Mouse (Mus musculus) heart, adult 2 months (tissue): ENCODE data around the gene Ank3. TPM values are rescaled to one million over a fixed set of nuclear protein-coding genes. Genes with fewer than 3 reads are reported as not detected.
A peak's percentile ranks its signal among the peaks of the same experiment; 100 is the strongest.

Experiments
- DNase-seq, 2 experiments: peaks; one replicate each; pipeline ENCODE4 v3.0.0; 2021
- H3K27ac ChIP-seq: fragments of 200-600 bp; 2 replicates; pipeline ENCODE4 v1.8.1; 2022
- H3K27me3 ChIP-seq: fragments of 200-500 bp; 2 replicates; pipeline ENCODE4 v1.6.1; 2012; ENCODE audit warnings: mild to moderate bottlenecking, low read length, inconsistent platforms, mixed read lengths; ENCODE audit not compliant: control insufficient read depth, insufficient read depth
- H3K36me3 ChIP-seq: fragments of 200-500 bp; 2 replicates; pipeline ENCODE4 v1.6.1; 2012; ENCODE audit warnings: low read length, inconsistent platforms; ENCODE audit not compliant: control insufficient read depth, insufficient read depth
- H3K4me1 ChIP-seq: fragments of 200-500 bp; 2 replicates; pipeline ENCODE4 v1.6.1; 2011; ENCODE audit warnings: low read length; ENCODE audit not compliant: control insufficient read depth, insufficient read depth
- H3K4me3 ChIP-seq: fragments of 200-600 bp; 2 replicates; pipeline ENCODE4 v1.8.1; 2022
- H3K79me2 ChIP-seq: fragments of 200-500 bp; replicated peaks from 2 replicates; pipeline ENCODE4 v1.6.1; 2012; ENCODE audit warnings: mild to moderate bottlenecking, inconsistent platforms, low read length, moderate library complexity, mixed read lengths; ENCODE audit not compliant: control insufficient read depth, insufficient read depth
- H3K9ac ChIP-seq: fragments of 200-500 bp; 2 replicates; pipeline ENCODE4 v1.6.1; 2012; ENCODE audit warnings: low read depth, mild to moderate bottlenecking, control low read depth, inconsistent platforms, low read length, mixed read lengths
- CTCF ChIP-seq: fragments of 200-600 bp; IDR thresholded peaks from 2 replicates; pipeline ENCODE4 v1.8.1; 2022; ENCODE audit warnings: antibody characterized with exemption, mild to moderate bottlenecking, moderate library complexity
- EP300 ChIP-seq: fragments of 200-500 bp; IDR thresholded peaks from 2 replicates; pipeline ENCODE4 v1.6.1; 2011; ENCODE audit warnings: low read depth, low read length, control low read depth; ENCODE audit not compliant: insufficient read depth
- POLR2A ChIP-seq: fragments of 200-500 bp; IDR thresholded peaks from 2 replicates; pipeline ENCODE4 v1.6.1; 2011; ENCODE audit warnings: mild to moderate bottlenecking, low read depth, low read length, control low read depth; ENCODE audit not compliant: insufficient read depth
- WGBS: fragments of 180-500 bp; shearing (Covaris S2); methylation state at CpG from one replicate; pipeline ENCODE4 v1.1.7; 2018; 5-methylcytosine and 5-hydroxymethylcytosine counted together
- intact Hi-C: fragments of 180-260 bp; cut with DNase I; formaldehyde crosslinking; loops from one replicate; pipeline ENCODE4 v1.15.1; 2025
- polyA plus RNA-seq: library from polyadenylated mRNA; depleted of rRNA; stranded (reverse); fragments of >200 nt; gene quantifications from 2 replicates; pipeline ENCODE4 v1.2.3, GENCODE M21; 2012
- total RNA-seq, 2 experiments: library from RNA; stranded (reverse); gene quantifications; 2 replicates each; pipeline ENCODE4 v1.2.3; 2021

Ank3 gene
- total and polyA plus RNA-seq, 3 experiments, result 16.8 to 80.3 (median 64.6) TPM

GRCm38 (mm10) chr10:69594186-69595131 lies 195.9 kb downstream of the Ank3 start:
- no peak overlapping the region for H3K4me3 ChIP-seq
- TF ChIP-seq EP300, result no peak
- TF ChIP-seq POLR2A, result no peak
- no peak for TF ChIP-seq CTCF
- intact Hi-C loops, result no loop called here
- peaks cover 2% of the 10 kb centered on the region; the same call in 1 of the 2 replicates for H3K36me3 ChIP-seq
- H3K79me2 ChIP-seq, result peaks cover 2% of the 10 kb centered on the region
- no peak overlapping the region for H3K27ac ChIP-seq
- WGBS, result 24% methylated on average over 15 of the region's 15 CpGs
- H3K4me1 ChIP-seq, result peaks cover 3% of the 10 kb centered on the region; the same call in 1 of the 2 replicates
- H3K27me3 ChIP-seq, result no peaks in the 10 kb centered on the region
- no peak overlapping the region for H3K9ac ChIP-seq
- DNase-seq, result peak; percentile 72 to 79

GRCm38 (mm10) chr10:69595487-69595886 lies 196.9 kb downstream of the Ank3 start:
- H3K9ac ChIP-seq, result no peak overlapping the region
- peaks cover 2% of the 10 kb centered on the region; the same call in 1 of the 2 replicates for H3K36me3 ChIP-seq
- TF ChIP-seq EP300 (no peak), CTCF (no peak), POLR2A (no peak)
- no peak overlapping the region for H3K4me3 ChIP-seq
- H3K27ac ChIP-seq, result no peak overlapping the region
- intact Hi-C loops, result no loop called here
- H3K4me1 ChIP-seq, result peaks cover 3% of the 10 kb centered on the region; the same call in 1 of the 2 replicates
- WGBS, result 86% methylated on average over 5 of the region's 5 CpGs
- no peaks in the 10 kb centered on the region for H3K27me3 ChIP-seq
- DNase-seq, result no peak
- no peaks in the 10 kb centered on the region for H3K79me2 ChIP-seq

- Histone ChIP-seq H3K36me3 (no peaks in the 10 kb centered on the region), H3K4me3 (no peak overlapping the region), H3K27me3 (no peaks in the 10 kb centered on the region), H3K9ac (no peak overlapping the region), H3K4me1 (no peaks in the 10 kb centered on the region), H3K79me2 (no peaks in the 10 kb centered on the region), H3K27ac (no peak overlapping the region)
- DNase-seq, result no peak
- intact Hi-C loops, result no loop called here
- 90% methylated on average over 3 of the region's 3 CpGs for WGBS
- TF ChIP-seq POLR2A, result no peak
- TF ChIP-seq CTCF, result no peak
- no peak for TF ChIP-seq EP300
Observed at GRCm38 (mm10) chr10:69601471-69601870, 202.9 kb downstream of the Ank3 start.

GRCm38 (mm10) chr10:69602711-69603110 lies 204.1 kb downstream of the Ank3 start:
- no peaks in the 10 kb centered on the region for H3K27me3 ChIP-seq
- H3K27ac ChIP-seq, result no peak overlapping the region
- no peaks in the 10 kb centered on the region for H3K36me3 ChIP-seq
- no peaks in the 10 kb centered on the region for H3K79me2 ChIP-seq
- no peaks in the 10 kb centered on the region for H3K4me1 ChIP-seq
- no peak for DNase-seq
- no peak overlapping the region for H3K4me3 ChIP-seq
- intact Hi-C loops, result no loop called here
- TF ChIP-seq POLR2A, result no peak
- no peak for TF ChIP-seq EP300
- TF ChIP-seq CTCF, result no peak
- H3K9ac ChIP-seq, result no peak overlapping the region
- 89% methylated on average over 1 of the region's 1 CpGs for WGBS

- WGBS, result 88% methylated on average over 6 of the region's 6 CpGs
- Histone ChIP-seq H3K4me1 (no peaks in the 10 kb centered on the region), H3K27me3 (no peaks in the 10 kb centered on the region), H3K9ac (no peak overlapping the region), H3K79me2 (no peaks in the 10 kb centered on the region), H3K36me3 (no peaks in the 10 kb centered on the region), H3K4me3 (no peak overlapping the region), H3K27ac (no peak overlapping the region)
- TF ChIP-seq CTCF (no peak), POLR2A (no peak), EP300 (no peak)
- no peak for DNase-seq
- intact Hi-C loops, result no loop called here
Observed at GRCm38 (mm10) chr10:69604609-69605008, 206.0 kb downstream of the Ank3 start.

- H3K9ac ChIP-seq, result no peak overlapping the region
- no peaks in the 10 kb centered on the region for H3K36me3 ChIP-seq
- TF ChIP-seq POLR2A (no peak), EP300 (no peak), CTCF (no peak)
- no peak overlapping the region for H3K27ac ChIP-seq
- H3K4me3 ChIP-seq, result no peak overlapping the region
- H3K27me3 ChIP-seq, result no peaks in the 10 kb centered on the region
- no peaks in the 10 kb centered on the region for H3K4me1 ChIP-seq
- WGBS, result 49% methylated on average over 12 of the region's 12 CpGs
- intact Hi-C loops, result no loop called here
- DNase-seq, result no peak
- H3K79me2 ChIP-seq, result no peaks in the 10 kb centered on the region
Observed at GRCm38 (mm10) chr10:69605211-69605610, 206.6 kb downstream of the Ank3 start.
